Mouse (Mus musculus): Measurements from ENCODE around the gene Gm10974.

DNA sequence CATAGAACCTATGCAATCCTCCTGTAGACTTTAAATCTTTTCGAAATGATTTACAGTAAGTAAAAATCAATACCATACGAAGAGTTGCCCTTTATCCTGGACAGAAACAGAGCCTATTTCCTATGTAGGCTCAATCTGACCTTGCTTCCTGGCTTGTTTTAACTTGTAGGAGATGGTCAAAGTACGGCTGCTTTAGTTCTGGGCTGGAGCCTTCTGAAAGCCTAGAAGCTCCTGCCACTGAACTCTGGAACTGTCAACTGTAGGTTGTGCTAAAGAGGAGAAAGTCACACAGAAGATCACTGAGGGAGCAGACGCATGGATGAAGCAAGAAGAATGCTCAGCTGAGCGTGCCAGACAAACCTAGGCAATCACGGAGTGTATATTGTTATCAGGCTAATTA, 5.3 kb downstream of the Gm10974 start:
- no peak for TF ChIP-seq POLR2A (IDR thresholded peaks at IDR 0.05; ENCODE audit: borderline replicate concordance, insufficient read depth, low read length)
- TF ChIP-seq CTCF (IDR thresholded peaks at IDR 0.05; ENCODE audit: borderline replicate concordance, insufficient read depth, low read depth, low read length) = no peak

Measured in cerebellum, adult 2 months (tissue).